Mouse (Mus musculus) induced T-regulatory cell, adult 2 months (primary cell): ENCODE results near the gene Adam1a.

Experiments
- DNase-seq: peaks from one replicate; pipeline ENCODE4 v3.0.0-alpha.2; 2012; ENCODE audit warnings: low read depth

Gene Adam1a

GRCm38 (mm10) chr5:121544910-121545792 is at the start of gene Adam1a, which contains the start of gene Gm42878:
Gene Adam1a, minus strand, starts transcription at chr5:121545482.
Gene Gm42878, minus strand, starts transcription at chr5:121545482.
- DNase-seq = peak; percentile 66

GRCm38 (mm10) chr5:121594714-121595313 is 49.5 kb upstream of the Adam1a start:
- DNase-seq = no peak

DNA sequence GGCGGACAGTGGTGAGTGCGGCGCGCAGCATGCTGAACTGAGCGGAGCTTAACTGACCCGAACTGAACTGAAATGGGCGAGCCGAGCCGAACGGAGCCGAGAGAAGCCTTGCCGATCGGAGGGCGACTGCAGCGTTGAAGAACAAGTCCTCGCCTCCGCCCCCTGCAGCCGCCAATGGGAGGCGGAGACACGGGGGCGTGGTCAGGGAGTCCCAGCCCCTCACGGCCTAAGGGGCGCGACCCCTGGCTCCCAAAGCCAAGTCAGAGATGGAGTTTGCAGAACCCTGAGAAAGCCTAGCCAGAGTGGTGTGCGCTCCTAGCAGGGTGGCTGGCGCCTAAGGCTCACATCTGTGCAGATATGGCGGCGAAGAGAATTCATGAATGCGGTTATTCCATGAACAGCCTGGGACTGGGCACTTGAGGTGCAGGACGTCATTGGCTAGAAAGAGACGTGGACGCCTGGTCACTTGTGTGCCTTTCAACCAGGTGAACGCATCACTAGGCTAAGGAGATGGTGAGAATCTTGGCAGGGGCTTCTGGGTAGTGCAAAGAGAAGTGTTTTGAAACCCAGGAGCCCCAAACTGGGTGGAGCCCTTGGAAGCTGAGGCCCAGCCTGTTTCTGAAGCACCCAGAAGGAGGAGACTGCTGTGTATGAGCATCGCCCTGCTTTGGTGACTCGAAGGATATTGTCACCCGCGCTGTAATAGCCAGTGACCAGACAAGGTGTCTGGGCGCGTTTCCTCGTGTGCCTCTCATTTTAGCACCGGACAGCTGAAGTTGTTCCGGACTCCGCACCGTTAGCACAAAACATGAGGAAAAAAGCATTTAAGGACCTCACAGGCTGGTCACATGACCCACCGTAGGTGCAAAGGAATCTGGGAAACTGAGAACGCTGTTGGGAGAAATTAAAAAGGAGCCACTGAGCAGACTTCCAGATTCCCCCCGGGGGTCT is 48.4 kb upstream of the Adam1a start, which contains the start of gene Aldh2:
Gene Aldh2, minus strand, starts transcription at position 374 of the 951 bp plus-strand sequence.
- DNase-seq = peak; percentile 83

GRCm38 (mm10) chr5:121592816-121593407 is 47.6 kb upstream of the Adam1a start:
- no peak for DNase-seq

- DNase-seq = no peak
Measured at GRCm38 (mm10) chr5:121592064-121592815, 47.0 kb upstream of the Adam1a start.

DNA sequence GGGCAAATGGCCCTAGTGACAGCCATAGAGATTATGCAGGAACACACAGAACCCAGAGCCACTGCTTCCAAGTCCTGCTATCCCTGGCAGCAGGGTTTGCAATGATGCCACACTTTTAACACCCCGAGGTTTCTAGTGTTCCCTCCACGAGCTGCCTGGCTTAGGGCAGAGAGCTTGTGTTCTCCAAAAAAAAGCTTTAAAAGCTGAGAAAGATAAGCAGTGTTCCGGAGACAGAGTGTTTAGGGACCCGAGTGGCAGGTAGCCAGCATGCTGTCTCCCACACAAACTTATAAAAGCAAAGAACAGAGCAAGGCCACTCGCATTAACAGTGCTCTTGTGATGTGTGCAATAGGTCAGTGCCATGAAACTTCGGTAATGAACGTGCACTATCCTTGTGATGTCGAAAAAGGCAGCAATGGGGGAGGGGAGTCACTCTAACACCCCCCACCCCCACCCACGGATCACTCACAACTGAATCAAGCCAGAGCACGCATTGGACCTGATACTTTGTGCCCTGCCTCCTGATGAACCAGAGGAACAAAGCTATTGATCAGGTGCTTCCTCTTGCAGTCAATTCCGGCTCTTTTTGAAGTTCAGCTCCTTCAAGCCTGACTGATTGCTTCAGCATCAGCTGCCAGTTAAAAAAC is 46.3 kb upstream of the Adam1a start:
- no peak for DNase-seq

GRCm38 (mm10) chr5:121589928-121590327 is 44.6 kb upstream of the Adam1a start:
- no peak for DNase-seq

DNA sequence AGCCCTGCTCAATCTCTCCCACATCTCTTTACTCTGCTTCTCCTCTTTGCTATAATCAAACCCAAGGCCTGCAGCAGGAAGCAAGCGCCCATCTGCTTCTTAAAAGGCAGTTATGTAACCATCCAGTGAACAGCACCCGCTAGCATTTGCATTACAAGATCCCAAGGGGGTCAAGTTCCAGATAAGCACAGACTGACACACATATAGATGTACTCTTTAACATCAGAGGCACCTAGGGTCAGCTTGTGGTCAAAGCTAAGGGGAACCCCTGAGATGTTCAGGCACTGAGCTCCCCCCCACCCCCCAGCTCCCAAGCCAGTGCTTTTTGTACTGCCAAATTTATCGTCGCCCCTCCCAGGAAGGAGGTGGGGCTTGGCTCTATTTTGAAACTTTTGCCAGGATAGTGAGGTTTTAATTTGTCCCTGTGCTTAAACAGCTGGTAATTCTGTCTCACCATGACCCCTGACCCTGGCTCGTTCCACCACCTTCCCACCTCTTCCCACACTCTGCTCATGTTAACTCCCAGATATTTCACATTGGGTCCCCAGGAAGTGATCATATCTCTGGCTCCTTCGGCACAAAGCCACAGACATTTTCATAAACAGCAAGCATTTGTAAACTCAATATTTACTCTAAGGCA is 41.2 kb upstream of the Adam1a start:
- peak; percentile 41 for DNase-seq

GRCm38 (mm10) chr5:121585699-121586098 is 40.4 kb upstream of the Adam1a start:
- no peak for DNase-seq

DNA sequence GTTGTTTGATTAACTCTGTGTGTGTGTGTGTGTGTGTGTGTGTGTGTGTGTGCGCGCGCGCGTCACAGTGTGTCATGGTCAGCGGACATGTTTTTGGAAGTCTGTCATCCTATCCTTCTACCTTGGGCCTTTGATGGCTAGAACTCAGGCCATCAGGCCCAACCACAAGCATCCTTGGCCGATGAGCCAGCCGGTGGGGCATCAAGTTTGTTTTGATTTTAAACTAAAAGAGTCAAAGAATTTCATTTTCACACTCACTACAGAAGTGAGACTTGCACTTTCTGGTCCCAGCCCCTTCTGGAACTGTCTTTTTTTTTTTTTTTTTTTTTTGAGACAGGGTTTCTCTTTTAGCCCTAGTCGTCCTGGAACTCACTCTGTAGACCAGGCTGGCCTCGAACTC is 39.7 kb upstream of the Adam1a start:
- DNase-seq = no peak

DNA sequence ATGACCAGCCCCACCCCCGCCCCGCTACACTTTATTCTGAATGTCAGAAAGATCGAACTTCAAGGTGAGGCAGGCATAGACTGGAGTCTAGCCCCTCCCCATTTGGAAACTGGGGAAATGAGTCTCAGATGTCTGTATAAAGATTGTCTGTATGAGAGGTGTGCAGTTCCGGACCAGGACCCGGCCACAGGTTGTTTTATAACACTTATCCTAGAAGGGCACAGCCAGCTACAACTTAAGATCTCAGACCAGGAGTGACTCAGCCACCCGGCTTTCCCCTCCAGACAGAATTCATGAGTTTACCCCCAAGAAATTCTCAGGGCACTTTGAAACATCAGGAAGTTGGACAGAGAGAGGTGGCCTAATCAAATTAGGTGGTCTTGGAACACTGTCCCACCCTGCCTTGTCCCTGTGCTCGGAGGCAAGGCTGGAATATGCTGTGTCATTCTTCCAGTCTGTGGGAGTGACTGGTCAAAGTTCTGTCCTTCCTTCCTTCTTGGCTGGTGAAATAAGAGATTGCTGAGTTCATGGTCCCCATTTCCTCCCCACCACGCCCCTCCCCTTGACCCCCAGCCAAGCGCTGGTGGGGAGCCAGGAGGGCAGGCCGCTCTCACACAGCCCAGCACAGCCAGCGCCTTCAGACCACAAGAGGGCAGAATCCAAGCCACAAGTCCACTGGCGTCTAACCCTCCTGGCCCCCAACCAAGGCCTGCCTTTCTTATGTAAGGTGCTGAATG is 38.7 kb upstream of the Adam1a start:
- DNase-seq = no peak

DNA sequence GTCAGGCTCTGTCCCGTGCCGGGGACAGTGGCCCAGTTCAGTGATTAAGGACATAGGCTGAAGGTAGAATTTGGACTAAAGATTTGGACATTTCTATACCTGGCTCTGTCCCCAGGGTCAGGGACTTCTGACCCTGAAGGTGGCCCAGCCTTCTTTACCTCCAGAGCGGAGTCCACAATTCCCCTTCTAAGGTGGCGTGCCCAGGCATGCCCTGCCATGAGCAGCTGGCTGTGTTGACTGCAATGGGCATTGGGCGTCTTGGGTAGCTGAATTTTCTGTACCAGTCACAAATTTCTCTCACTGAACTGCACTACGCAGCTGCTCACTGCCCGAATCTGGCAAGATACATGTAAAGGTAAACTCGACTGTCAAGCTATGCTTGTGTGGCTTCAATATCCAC is 36.7 kb upstream of the Adam1a start:
- no peak for DNase-seq

DNA sequence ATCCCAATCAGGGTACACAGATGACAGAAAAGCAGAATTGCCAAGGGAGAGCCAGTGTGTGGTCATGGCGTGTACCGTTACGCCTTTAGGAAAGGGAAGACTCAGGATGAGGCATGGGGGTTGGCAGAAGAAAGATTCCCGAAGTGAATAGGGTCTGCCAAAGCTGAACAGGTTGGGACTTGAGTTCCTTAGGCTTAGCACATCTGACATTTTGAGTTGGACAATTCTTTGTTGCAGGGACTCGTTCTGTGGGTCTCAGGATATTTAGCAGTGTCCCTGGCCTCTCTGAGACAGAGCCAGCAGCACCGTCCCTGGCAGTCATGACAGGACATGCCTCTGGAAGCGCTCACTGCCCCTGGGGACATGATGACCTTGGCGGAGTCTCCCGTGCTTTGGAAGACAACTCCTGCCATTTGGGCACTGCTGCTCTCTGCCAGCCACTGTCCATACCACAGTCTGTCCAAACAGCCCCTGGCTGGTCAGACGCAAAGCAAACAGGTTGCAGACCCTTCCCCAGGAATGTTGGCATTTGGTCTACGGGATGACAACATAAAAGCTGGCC is 31.7 kb upstream of the Adam1a start:
- no peak for DNase-seq

DNA sequence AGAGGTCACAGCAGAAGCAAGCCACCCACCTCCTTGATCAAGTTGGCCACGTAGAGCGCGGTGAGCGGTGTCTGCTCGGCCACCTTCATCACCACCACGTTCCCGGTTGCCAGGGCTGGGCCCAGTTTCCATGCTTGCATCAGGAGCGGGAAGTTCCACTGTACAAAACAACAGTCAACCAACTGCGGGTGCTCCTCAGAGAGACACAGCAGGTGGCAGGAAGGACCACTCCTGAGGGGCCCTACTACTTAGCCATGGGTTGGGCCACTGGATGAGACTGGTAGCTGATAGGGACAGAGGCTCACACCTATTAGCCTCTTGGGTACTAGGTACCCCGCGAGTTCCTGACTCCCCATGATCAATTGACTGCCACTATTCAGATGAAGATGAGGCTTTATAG is 30.6 kb upstream of the Adam1a start:
- no peak for DNase-seq

GRCm38 (mm10) chr5:121574145-121574544 is 28.9 kb upstream of the Adam1a start:
- DNase-seq = no peak

DNA sequence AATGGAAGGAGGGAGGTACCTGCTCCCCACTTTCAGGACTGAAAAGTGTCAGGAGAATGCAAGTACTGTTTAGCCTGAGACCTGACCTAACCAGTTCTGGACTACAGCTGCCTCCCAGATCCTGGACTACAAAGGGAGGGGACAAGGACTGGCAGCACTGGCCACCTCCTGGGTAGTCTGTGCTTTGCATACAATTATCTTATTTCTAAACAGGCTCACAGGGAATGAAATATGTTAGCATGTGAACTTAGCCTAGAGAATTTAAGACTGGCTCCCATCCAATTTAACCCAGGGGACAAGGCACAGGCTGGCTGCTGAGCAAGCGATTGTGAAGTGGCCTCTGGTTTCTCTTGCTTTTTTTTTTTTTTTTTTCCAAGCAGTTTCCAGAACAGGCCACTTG is 25.5 kb upstream of the Adam1a start:
- DNase-seq = no peak

DNA sequence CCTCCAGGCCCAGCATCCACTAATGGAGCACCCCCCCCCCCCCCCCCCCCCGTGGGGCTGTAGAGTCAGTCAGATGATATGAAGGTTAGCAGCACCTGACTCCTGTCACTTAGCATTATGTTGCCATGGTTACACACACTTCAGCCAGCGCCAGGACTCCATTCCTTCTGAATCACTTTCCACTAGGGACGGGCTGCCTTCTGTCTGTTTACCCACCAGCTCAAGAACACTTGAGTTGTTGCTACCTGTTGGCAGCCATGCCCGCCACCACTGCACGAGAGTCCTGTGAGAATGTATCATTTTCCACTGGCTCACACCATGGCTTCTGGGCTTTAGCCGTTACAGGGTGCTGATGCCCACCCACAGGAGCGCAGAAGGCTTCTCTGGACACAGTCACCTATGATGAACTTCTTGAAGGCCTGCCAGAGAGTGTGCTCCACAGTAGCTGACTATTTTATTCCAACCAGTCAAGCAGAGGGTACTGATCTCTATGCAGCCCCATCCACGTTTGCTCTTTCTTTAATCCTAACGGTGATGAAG is 24.7 kb upstream of the Adam1a start:
- no peak for DNase-seq

DNA sequence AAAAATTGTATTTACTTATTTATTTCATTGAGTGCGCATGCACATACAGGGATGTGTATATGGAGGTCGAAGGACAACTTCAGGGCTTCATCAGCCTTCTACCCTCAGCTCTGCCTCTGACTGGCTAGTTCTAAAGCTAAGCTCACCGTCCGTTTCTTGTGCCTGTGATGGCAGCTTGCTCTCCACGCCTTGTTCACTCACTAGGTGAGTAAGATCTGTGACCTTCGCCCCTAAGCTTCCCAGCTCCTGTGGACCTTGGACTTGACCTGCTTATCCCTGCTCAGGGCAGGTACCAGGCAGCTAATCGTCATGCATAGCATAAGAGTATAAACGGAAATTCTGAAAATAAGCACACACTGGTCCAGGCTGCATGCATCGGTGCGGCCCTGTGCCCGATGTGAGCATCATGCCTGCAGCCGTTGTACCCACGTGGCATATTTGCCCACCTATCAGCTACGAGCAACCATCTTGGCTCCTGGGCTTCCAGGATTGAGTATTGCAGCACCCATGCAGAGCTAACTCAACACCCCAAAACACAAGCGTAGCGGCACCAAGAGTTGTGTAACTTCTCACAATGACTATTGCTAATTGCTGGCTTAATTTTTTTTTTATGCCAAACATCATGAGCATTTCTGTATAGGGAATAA is 20.9 kb upstream of the Adam1a start:
- DNase-seq = no peak
